Mouse (Mus musculus): ENCODE data around the gene Gjc1.

The Gjc1 gene

DNA sequence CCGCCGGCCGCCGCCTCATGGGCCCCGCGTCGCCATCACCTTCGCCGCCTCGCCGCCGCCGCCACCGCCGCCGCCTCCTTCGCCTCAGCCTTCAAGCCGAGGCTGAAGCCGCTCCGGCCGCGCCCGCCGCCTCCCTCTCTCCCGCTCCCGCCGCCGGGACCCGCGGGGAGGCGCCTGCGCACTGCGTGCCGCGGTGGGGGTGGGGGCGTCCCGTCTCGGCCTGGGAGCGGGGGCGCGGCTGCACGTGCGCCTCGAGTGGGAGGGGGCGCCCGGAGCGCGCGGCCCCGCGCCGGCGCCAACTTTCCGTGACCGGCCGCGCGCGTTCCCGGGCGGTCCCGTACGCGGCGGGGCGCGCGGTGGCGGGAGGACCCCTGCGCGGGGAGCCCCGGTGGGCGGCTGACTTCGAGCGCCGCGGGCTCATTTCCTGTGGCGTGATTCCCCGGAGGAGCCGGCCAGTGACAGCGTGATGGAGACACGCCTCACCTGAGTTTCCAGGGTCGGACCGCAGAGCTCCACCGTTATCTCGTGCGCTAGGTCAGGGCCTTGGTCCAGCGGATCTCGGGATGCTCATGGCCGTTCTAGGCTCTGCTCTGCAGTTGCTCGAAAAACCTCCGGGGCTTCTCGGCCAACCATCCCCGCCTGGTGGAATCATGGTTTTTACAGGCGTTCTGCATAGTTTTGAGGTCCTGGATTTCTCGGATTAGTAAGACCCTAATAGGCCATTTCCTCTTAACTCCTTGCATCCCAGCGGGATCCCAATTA is at the start of gene Gjc1:
Gjc1 (minus strand) TSS at position 680 of the 762 bp plus-strand sequence.
- DNase-seq (ENCODE audit: low spot score), result peak; percentile 28

- no peak for DNase-seq (ENCODE audit: low spot score)
Measured at GRCm38 (mm10) chr11:102864272-102864671, 44.8 kb upstream of the Gjc1 start.

GRCm38 (mm10) chr11:102859933-102860332 is 40.4 kb upstream of the Gjc1 start:
- DNase-seq (ENCODE audit: low spot score), result no peak

- no peak for DNase-seq (ENCODE audit: low spot score)
Measured at GRCm38 (mm10) chr11:102858951-102859350, 39.5 kb upstream of the Gjc1 start.

DNA sequence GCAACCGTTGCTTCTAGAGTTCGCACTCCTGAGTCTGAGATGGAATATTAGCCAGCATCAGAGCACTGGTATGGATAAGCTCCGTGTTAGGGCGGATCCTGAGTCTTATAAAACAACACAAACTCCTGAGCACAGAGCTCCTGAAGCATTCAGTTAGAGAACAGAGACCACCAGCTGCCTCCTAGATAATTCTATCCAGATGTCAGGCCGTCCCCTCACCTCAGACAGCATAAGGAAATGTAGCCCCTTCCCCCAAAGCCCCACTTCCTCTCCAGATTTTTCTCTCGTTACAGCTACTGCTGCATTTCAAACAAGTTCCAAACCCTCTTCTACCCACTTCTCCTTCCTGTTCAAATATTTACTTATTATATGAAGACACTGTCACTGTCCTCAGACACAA is 36.4 kb upstream of the Gjc1 start:
- no peak for DNase-seq (ENCODE audit: low spot score)

DNA sequence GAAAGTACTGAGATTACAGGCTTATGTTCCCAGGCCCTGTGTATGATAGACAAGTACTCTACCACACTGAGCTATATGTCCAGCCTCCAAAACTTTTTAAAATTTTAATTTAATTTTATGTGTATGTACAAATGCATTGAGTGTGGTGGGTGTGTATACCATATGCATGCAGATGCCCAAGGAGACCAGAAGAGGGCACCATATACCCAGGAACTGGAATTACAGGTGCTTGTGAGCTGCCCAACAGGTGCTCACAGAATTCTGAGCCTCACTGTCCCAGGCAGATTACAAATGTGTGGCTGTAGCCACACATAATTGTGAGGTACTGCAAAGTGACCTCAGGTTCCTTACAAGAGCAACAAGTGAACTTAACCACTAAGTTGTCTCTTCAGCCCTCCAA is 34.3 kb upstream of the Gjc1 start:
- DNase-seq (ENCODE audit: low spot score), result no peak

DNA sequence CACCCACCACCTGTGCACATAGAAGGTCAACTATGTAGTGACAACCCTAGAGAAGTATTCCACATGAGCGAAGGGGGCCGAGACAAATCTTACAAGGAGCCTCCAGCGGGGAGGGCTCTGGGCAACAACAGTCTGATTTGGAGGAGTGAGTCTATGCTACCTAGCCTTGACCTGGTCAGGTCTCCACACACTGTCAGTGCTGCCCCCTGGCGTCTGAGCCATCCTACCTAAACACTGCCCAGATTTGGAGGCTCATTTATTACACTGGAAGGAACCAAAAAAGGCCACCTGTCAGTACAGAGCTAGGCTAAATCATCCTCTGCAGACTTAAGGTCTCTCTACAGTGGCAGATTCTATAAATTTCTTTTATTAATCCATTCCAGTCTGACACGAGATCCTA is 32.4 kb upstream of the Gjc1 start:
- no peak for DNase-seq (ENCODE audit: low spot score)

DNA sequence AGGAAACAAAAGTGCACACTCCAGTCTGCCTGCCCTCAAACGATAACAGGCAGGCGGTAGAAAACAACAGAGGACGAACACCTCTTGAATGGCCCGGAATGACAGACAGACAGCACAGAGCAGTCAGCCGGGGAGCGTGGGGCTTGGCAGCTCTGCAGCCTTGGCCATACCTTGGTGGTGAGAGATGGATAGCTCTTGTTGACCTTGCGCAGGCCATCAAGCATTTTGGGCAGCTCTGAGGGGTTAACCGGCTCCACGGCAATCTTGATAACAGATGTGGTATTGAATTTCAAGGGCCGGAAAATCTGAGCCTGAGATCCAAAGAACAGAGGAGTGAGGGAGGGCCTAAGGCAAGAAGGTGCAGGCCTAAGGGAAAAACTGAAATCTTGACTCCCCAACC is 26.4 kb upstream of the Gjc1 start:
- no peak for DNase-seq (ENCODE audit: low spot score)

GRCm38 (mm10) chr11:102838616-102839150 is 19.2 kb upstream of the Gjc1 start:
- DNase-seq (ENCODE audit: low spot score), result no peak

GRCm38 (mm10) chr11:102838126-102838525 is 18.6 kb upstream of the Gjc1 start:
- DNase-seq (ENCODE audit: low spot score), result no peak

- DNase-seq (ENCODE audit: low spot score), result no peak
Measured at GRCm38 (mm10) chr11:102837385-102837784, 17.9 kb upstream of the Gjc1 start.

GRCm38 (mm10) chr11:102836146-102836545 is 16.6 kb upstream of the Gjc1 start:
- no peak for DNase-seq (ENCODE audit: low spot score)

DNA sequence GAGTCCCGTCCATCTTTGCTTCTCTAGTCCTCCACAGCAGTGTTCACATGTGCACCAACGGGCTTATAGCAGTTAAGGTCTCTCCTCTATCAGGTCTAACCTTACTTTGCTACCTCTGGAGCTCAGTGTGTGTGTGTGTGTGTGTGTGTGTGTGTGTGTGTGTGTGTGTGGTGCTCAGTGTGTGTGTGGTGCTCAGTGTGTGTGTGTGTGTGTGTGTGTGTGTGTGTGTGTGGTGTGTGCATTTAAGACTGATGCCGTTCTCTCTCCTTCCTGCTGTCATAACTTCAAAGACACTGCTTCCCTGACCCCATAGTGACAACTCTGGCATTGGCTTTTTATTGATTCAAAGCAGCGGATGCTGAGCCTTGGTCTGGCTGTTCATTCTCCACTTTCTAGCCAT is 16.0 kb upstream of the Gjc1 start, which contains the start of gene Higd1b:
Higd1b (plus strand) TSS at position 301 of the 400 bp plus-strand sequence.
- DNase-seq (ENCODE audit: low spot score), result no peak

GRCm38 (mm10) chr11:102834219-102834618 is 14.7 kb upstream of the Gjc1 start:
- no peak for DNase-seq (ENCODE audit: low spot score)

- no peak for DNase-seq (ENCODE audit: low spot score)
Measured at GRCm38 (mm10) chr11:102832700-102833297, 13.3 kb upstream of the Gjc1 start.

DNA sequence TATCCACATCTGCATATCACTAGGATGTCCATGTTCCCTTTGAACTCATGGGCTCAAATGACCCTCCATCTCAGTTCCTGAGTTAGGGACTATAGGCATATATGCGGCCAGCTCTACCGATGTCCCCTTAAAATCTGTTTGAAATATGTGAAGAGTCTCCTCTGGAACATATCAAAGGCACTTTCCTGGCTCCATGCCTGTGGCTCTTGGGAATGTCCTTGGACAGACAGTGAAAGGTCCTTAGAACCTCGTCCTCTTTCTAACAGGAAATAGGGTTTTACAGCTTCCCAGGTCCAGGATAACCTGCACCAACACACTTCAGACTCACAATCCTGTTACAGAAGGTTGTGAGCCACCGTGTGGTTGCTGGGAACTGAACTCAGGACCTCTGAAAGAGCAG is 10.8 kb upstream of the Gjc1 start:
- DNase-seq (ENCODE audit: low spot score), result no peak

GRCm38 (mm10) chr11:102827097-102827496 is 7.6 kb upstream of the Gjc1 start:
- DNase-seq (ENCODE audit: low spot score), result no peak

DNA sequence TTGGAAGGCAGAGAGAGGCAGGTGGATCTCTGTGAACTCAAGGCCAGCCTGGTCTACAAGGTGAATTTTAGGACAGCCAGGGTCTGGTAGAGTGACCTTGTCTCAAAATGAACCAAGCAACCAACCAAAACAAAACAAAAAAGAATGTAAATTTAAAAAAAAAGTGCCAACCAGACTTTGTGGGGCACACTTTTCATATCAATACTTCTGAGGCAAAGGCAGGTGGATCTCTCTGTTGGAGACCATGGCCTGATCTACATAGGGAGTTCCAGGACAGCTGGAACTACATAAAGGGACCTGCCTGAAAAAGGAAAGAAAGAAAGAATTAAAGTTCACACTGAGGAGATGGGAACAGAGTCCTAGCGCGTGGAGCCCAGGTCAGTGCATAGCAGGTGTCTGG is 7.0 kb upstream of the Gjc1 start:
- DNase-seq (ENCODE audit: low spot score), result no peak

- DNase-seq (ENCODE audit: low spot score), result no peak
Measured at GRCm38 (mm10) chr11:102821231-102821630, 1.7 kb upstream of the Gjc1 start.

- no peak for DNase-seq (ENCODE audit: low spot score)
Measured at GRCm38 (mm10) chr11:102820432-102820831, 932 bp upstream of the Gjc1 start.

GRCm38 (mm10) chr11:102819783-102820385 is 384 bp upstream of the Gjc1 start:
- no peak for DNase-seq (ENCODE audit: low spot score)

GRCm38 (mm10) chr11:102818121-102819020 is 1.1 kb downstream of the Gjc1 start:
- DNase-seq (ENCODE audit: low spot score), result no peak

All from ovary, adult 18-20 months (tissue).